Mouse (Mus musculus): Measurements from ENCODE around the gene Stag2. TPM values are rescaled to one million over a fixed set of nuclear protein-coding genes. Genes with fewer than 3 reads are reported as not detected.

Stag2 gene
- polyA plus RNA-seq (2017; shearing (Covaris generic)): 77.6 TPM

DNA sequence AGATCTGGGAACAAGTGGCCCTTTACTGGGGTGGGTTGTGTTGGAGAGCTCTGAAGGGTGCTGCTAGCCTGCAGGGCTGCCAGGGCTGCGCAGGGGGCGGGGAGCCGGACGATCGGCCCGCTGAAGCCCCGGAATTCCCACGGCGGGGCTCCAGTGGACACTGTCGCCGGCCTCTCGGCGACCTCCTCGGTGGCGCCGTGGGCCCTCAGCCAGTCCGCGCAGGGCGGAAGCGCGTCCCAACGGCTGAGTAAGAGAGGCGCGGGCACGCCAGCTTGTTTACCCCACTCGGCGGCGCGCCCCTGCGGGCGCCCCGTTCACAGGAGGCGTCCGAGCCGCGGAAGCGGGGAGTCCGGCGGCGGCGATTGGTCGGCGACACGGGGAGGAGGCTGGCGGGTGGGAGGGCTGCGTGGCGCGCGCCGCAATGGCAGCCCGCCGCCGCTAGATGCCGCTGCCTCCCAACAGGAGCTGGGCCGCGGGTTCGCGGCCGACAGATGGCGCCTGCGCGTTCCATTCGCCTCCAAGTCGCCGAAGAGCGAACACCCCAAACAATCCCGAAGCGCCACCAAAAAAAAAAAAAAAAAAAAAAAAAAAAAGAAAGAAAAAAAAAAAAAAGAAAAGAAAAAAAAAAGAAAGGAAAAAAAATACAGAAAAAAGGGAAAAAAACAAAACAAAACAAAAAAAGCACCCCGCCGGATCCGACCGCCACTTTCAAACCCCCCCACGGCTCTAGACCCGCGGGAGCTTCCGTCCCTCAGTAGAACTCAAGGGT lies at the start of gene Stag2:
Gene Stag2, plus strand, starts transcription at position 530 of the 769 bp plus-strand sequence.

Other genes starting within 250 kb of the Stag2 start
- gene Thoc2, start 228.6 kb upstream of the Stag2 start, polyA plus RNA-seq (2017; shearing (Covaris generic)): 117 TPM
- gene Xiap, start 89.6 kb upstream of the Stag2 start, polyA plus RNA-seq (2017; shearing (Covaris generic)): 8.7 TPM